8 mouse cellular contexts compared by ENCODE assay signal in genomic region chr11:49250422-49251379, GRCm38 (mm10). TPM values are rescaled to one million over a fixed set of nuclear protein-coding genes. Genes with fewer than 3 reads are reported as not detected.
DNase-seq lines count a peak whose midpoint lies in the region; ATAC-seq and TF ChIP-seq lines count a peak whose summit lies in the region.

No protein-coding gene starts in this region.

- H3K9ac ChIP-seq in embryonic facial prominence, embryonic 13.5 days, result peak overlapping the region; percentile 94
- peak overlapping the region; percentile 93 for H3K9ac ChIP-seq in heart, adult 2 months (ENCODE audit: low read depth, low read length)
- H3K9ac ChIP-seq in liver, adult 2 months (ENCODE audit: low read depth, low read length), result peak overlapping the region; percentile 82

- TF ChIP-seq POLR2A in heart, adult 2 months (IDR thresholded peaks at IDR 0.05; ENCODE audit: insufficient read depth, low read depth, low read length), result peak; percentile 92
- peak; percentile 74 for TF ChIP-seq POLR2A in liver, adult 2 months (IDR thresholded peaks at IDR 0.05; ENCODE audit: extremely low read depth, insufficient read depth, low read length)

- ATAC-seq in embryonic facial prominence, embryonic 13.5 days (ENCODE audit: insufficient number of reproducible peaks, insufficient read depth, low FRiP score, low TSS enrichment, low read depth), result peak; percentile 86

- intact Hi-C loops in heart, adult 2 months (cut with DNase I), result loop anchor here (2.0 to 5.0 kb wide), 3 partner anchors 48 to 433 kb away; partner anchors contain the start of genes Trim41 and Zfp62

- peaks cover 32% of the 10 kb centered on the region for H3K36me3 ChIP-seq in embryonic facial prominence, embryonic 13.5 days
- peaks cover 29% of the 10 kb centered on the region for H3K36me3 ChIP-seq in heart, adult 2 months (ENCODE audit: control insufficient read depth, insufficient read depth, low read length)
- peaks cover 14% of the 10 kb centered on the region for H3K36me3 ChIP-seq in liver, adult 2 months (ENCODE audit: control insufficient read depth, insufficient read depth, low read length)

- peak overlapping the region; percentile 73 for H3K4me3 ChIP-seq in embryonic facial prominence, embryonic 13.5 days
- H3K4me3 ChIP-seq in heart, adult 2 months, result peak overlapping the region; percentile 65
- peak overlapping the region; percentile 75 for H3K4me3 ChIP-seq in liver, adult 2 months (ENCODE audit: insufficient read depth, low read depth, low read length)

- H3K27ac ChIP-seq in embryonic facial prominence, embryonic 13.5 days, result peak overlapping the region; percentile 94
- peak overlapping the region; percentile 99 for H3K27ac ChIP-seq in heart, adult 2 months
- H3K27ac ChIP-seq in liver, adult 2 months (replicated peaks; ENCODE audit: insufficient read depth, low read depth, low read length), result peak overlapping the region; percentile 82

- H3K4me2 ChIP-seq in embryonic facial prominence, embryonic 13.5 days, result peak overlapping the region; percentile 70

- peaks cover 8% of the 10 kb centered on the region for H3K79me2 ChIP-seq in heart, adult 2 months (replicated peaks; ENCODE audit: control insufficient read depth, insufficient read depth, low read length)
- H3K79me2 ChIP-seq in liver, adult 2 months (ENCODE audit: control insufficient read depth, insufficient read depth, low read length), result peaks cover 62% of the 10 kb centered on the region

- no peaks in the 10 kb centered on the region for H3K27me3 ChIP-seq in embryonic facial prominence, embryonic 13.5 days
- no peaks in the 10 kb centered on the region for H3K27me3 ChIP-seq in heart, adult 2 months (ENCODE audit: control insufficient read depth, insufficient read depth, low read length)
- no peaks in the 10 kb centered on the region for H3K27me3 ChIP-seq in liver, adult 2 months (ENCODE audit: control insufficient read depth, insufficient read depth, low read length)

- no peaks in the 10 kb centered on the region for H3K9me3 ChIP-seq in embryonic facial prominence, embryonic 13.5 days

- WGBS in embryonic facial prominence, embryonic 13.5 days, result 3% methylated on average over 45 of the region's 45 CpGs
- under 1% methylated on average over 45 of the region's 45 CpGs for WGBS in heart, adult 2 months
- WGBS in liver, adult 2 months, result 1% methylated on average over 45 of the region's 45 CpGs

- H3K4me1 ChIP-seq in embryonic facial prominence, embryonic 13.5 days, result peaks cover 30% of the 10 kb centered on the region
- peaks cover 31% of the 10 kb centered on the region for H3K4me1 ChIP-seq in heart, adult 2 months (ENCODE audit: control insufficient read depth, insufficient read depth, low read length)
- H3K4me1 ChIP-seq in liver, adult 2 months (ENCODE audit: control insufficient read depth, insufficient read depth, low read length), result peaks cover 36% of the 10 kb centered on the region

- peak; percentile 58; the same call in 1 of the 2 replicates for TF ChIP-seq EP300 in heart, adult 2 months (IDR thresholded peaks at IDR 0.05; ENCODE audit: insufficient read depth, low read depth, low read length)

- peak; percentile 64 for TF ChIP-seq CTCF in heart, adult 2 months (IDR thresholded peaks at IDR 0.05)
- TF ChIP-seq CTCF in liver, adult 2 months (IDR thresholded peaks at IDR 0.05; ENCODE audit: low read depth, low read length), result peak; percentile 30

- DNase-seq in A20 (ENCODE audit: low read depth, low spot score), result peak; percentile 92
- peak; percentile 71 to 84 for DNase-seq in adrenal gland, postnatal 4 days (ENCODE audit: low spot score in 2 of 2)
- peak; percentile 96 to 97 for DNase-seq in heart, adult 2 months
- peak; percentile 93 for DNase-seq in kidney, adult 18-20 months
- DNase-seq in liver, adult 2 months (ENCODE audit: extremely low read depth, low read depth, low spot score), result peak; percentile 68
- peak; percentile 64 to 75 for DNase-seq in monocyte, adult 2 months (ENCODE audit: low read depth in 1 of 2, low spot score in 2 of 2)
- DNase-seq in spleen, postnatal 10 days (ENCODE audit: low spot score in 2 of 2), result peak; percentile 89 to 90

RNA-seq across cellular contexts. Expression of gene Mgat1, which starts 6.7 kb away (rescaled TPM):
- 100 to 1,000 TPM; 104 to 109 TPM for total RNA-seq in adrenal gland, postnatal 4 days (2021)
- polyA plus RNA-seq in embryonic facial prominence, embryonic 13.5 days (2015; fragmentation: Nextera tagmentation; extraction: Ambion mirVana), result 53.5 and 56.7 TPM in 2 replicates
- total RNA-seq in heart, adult 2 months (2021), result 10 to 100 TPM; 59.2 to 72.3 TPM
- polyA plus RNA-seq in heart, adult 2 months (2012; rRNA removed), result 74.4 and 86.4 TPM in 2 replicates
- total RNA-seq in liver, adult 2 months (2014; rRNA removed), result 44.7 and 60.8 TPM in 2 replicates
- polyA plus RNA-seq in liver, adult 2 months (2012; rRNA removed), result 134 and 145 TPM in 2 replicates

RNA-seq across cellular contexts. Expression of gene Olfr1393, which starts 27.4 kb away (rescaled TPM):
- under 1 TPM; 0.20 to 0.36 TPM for total RNA-seq in adrenal gland, postnatal 4 days (2021)
- polyA plus RNA-seq in embryonic facial prominence, embryonic 13.5 days (2015; fragmentation: Nextera tagmentation; extraction: Ambion mirVana), result not detected in 2 replicates
- under 1 TPM; 0.39 TPM for total RNA-seq in heart, adult 2 months (2021)
- polyA plus RNA-seq in heart, adult 2 months (2012; rRNA removed), result 1.8 and 2.1 TPM in 2 replicates
- 0.09 and 0.27 TPM in 2 replicates for total RNA-seq in liver, adult 2 months (2014; rRNA removed)
- polyA plus RNA-seq in liver, adult 2 months (2012; rRNA removed), result 0.47 and 0.55 TPM in 2 replicates

RNA-seq across cellular contexts. Expression of gene Olfr1392, which starts 34.4 kb away (rescaled TPM):
- total RNA-seq in adrenal gland, postnatal 4 days (2021), result under 1 TPM in 1 of 2 experiments, not detected in 1; 0.20 TPM
- not detected in 2 replicates for polyA plus RNA-seq in embryonic facial prominence, embryonic 13.5 days (2015; fragmentation: Nextera tagmentation; extraction: Ambion mirVana)
- not detected for total RNA-seq in heart, adult 2 months (2021)
- 0.08 TPM in 1 of 2 replicates, not detected in the other for polyA plus RNA-seq in heart, adult 2 months (2012; rRNA removed)
- total RNA-seq in liver, adult 2 months (2014; rRNA removed), result not detected in 2 replicates
- polyA plus RNA-seq in liver, adult 2 months (2012; rRNA removed), result 0.09 and 0.26 TPM in 2 replicates

RNA-seq across cellular contexts. Expression of gene Zfp62, which starts 47.6 kb away (rescaled TPM):
- total RNA-seq in adrenal gland, postnatal 4 days (2021), result 10 to 100 TPM; 47.3 to 48.7 TPM
- 41.7 and 46.5 TPM in 2 replicates for polyA plus RNA-seq in embryonic facial prominence, embryonic 13.5 days (2015; fragmentation: Nextera tagmentation; extraction: Ambion mirVana)
- total RNA-seq in heart, adult 2 months (2021), result 10 to 100 TPM; 23.9 to 28.9 TPM
- 2.9 and 8.2 TPM in 2 replicates for polyA plus RNA-seq in heart, adult 2 months (2012; rRNA removed)
- total RNA-seq in liver, adult 2 months (2014; rRNA removed), result 18.3 and 18.8 TPM in 2 replicates
- 0.71 and 1.4 TPM in 2 replicates for polyA plus RNA-seq in liver, adult 2 months (2012; rRNA removed)

RNA-seq across cellular contexts. Expression of gene Olfr10, which starts 53.8 kb away (rescaled TPM):
- not detected for total RNA-seq in adrenal gland, postnatal 4 days (2021)
- polyA plus RNA-seq in embryonic facial prominence, embryonic 13.5 days (2015; fragmentation: Nextera tagmentation; extraction: Ambion mirVana), result not detected in 2 replicates
- total RNA-seq in heart, adult 2 months (2021), result not detected
- not detected in 2 replicates for polyA plus RNA-seq in heart, adult 2 months (2012; rRNA removed)
- total RNA-seq in liver, adult 2 months (2014; rRNA removed), result not detected in 2 replicates
- not detected in 2 replicates for polyA plus RNA-seq in liver, adult 2 months (2012; rRNA removed)

Comparison
In these comparisons a context has a peak if more than half of its experiments do, and no peak if none do; other contexts are left out.
1. Peak in every context shown above with its lines: DNase-seq, ATAC-seq, H3K4me3 ChIP-seq and H3K27ac ChIP-seq.